Mouse (Mus musculus): ENCODE measurements around the gene Efnb3. TPM values are rescaled to one million over a fixed set of nuclear protein-coding genes. Genes with fewer than 3 reads are reported as not detected.

Efnb3 gene
- total RNA-seq, 2 experiments from 2014 or later: 203 to 217 TPM

- DNase-seq (ENCODE audit: low spot score in 2 of 2): no peak
Observed at GRCm38 (mm10) chr11:69516661-69517060, 43.3 kb downstream of the Efnb3 start.

- no peak for DNase-seq (ENCODE audit: low spot score in 2 of 2)
Observed at GRCm38 (mm10) chr11:69516151-69516640, 43.8 kb downstream of the Efnb3 start.

- peak; percentile 69 to 74 for DNase-seq (ENCODE audit: low spot score in 2 of 2)
Observed at GRCm38 (mm10) chr11:69513840-69514239, 46.2 kb downstream of the Efnb3 start.

GRCm38 (mm10) chr11:69510796-69511496 lies 49.1 kb downstream of the Efnb3 start:
- no peak for DNase-seq (ENCODE audit: low spot score in 2 of 2)

Small RNAs within 50 kb of the gene (microRNA-seq; reads per million reads assigned to microRNA genes)
- gene Gm27493: 0 reads per million in 2 experiments

Other genes with a start within 250 kb of the Efnb3 start
- gene Cntrob, start 236.4 kb downstream of the Efnb3 start, total RNA-seq (2021): 10 to 100 TPM; 16.6 to 18.2 TPM
- 10 to 100 TPM; 74.5 to 83.6 TPM for gene Trappc1, start 236.2 kb downstream of the Efnb3 start, total RNA-seq (2021)
- 10 to 100 TPM; 12.3 to 14.7 TPM for gene Kcnab3, start 233.9 kb downstream of the Efnb3 start, total RNA-seq (2021)
- 10 to 100 TPM; 72.6 to 76.6 TPM for gene Rnf227, start 219.7 kb downstream of the Efnb3 start, total RNA-seq (2021)
- 100 to 1,000 TPM; 540 to 617 TPM for gene Chd3, start 190.8 kb downstream of the Efnb3 start, total RNA-seq (2021)
- 10 to 100 TPM; 84.1 to 95.1 TPM for gene Naa38, start 164.7 kb downstream of the Efnb3 start, total RNA-seq (2021)
- 10 to 100 TPM; 28.4 to 40.6 TPM for gene Cyb5d1, start 164.6 kb downstream of the Efnb3 start, total RNA-seq (2021)
- gene Tmem88, start 162.0 kb downstream of the Efnb3 start, total RNA-seq (2021): 1 to 10 TPM; 2.1 to 2.7 TPM
- 10 to 100 TPM; 47.0 to 50.5 TPM for gene Kdm6b, start 146.5 kb downstream of the Efnb3 start, total RNA-seq (2021)
- gene Dnah2, start 11.1 kb downstream of the Efnb3 start, total RNA-seq (2021): 1 to 10 TPM; 8.0 to 8.6 TPM
- 10 to 100 TPM in 1 of 2 experiments, 1 to 10 TPM in 1; 7.7 to 10.6 TPM for gene Wrap53, start 20.1 kb upstream of the Efnb3 start, total RNA-seq (2021)
- 10 to 100 TPM; 31.4 to 31.8 TPM for gene Trp53, start 20.2 kb upstream of the Efnb3 start, total RNA-seq (2021)
- 100 to 1,000 TPM; 456 to 463 TPM for gene Atp1b2, start 45.7 kb upstream of the Efnb3 start, total RNA-seq (2021)
- not detected for gene Shbg, start 57.7 kb upstream of the Efnb3 start, total RNA-seq (2021)
- 10 to 100 TPM; 15.0 to 17.1 TPM for gene Sat2, start 61.8 kb upstream of the Efnb3 start, total RNA-seq (2021)
- gene Fxr2, start 72.8 kb upstream of the Efnb3 start, total RNA-seq (2021): 100 to 1,000 TPM in 1 of 2 experiments, 10 to 100 TPM in 1; 99.2 to 103 TPM
- gene Sox15, start 95.1 kb upstream of the Efnb3 start, total RNA-seq (2021): not detected
- gene Mpdu1, start 102.4 kb upstream of the Efnb3 start, total RNA-seq (2021): 10 to 100 TPM; 85.9 to 89.9 TPM
- 10 to 100 TPM in 1 of 2 experiments, 1 to 10 TPM in 1; 8.4 to 11.5 TPM for gene Cd68, start 105.9 kb upstream of the Efnb3 start, total RNA-seq (2021)
- gene Eif4a1, start 112.2 kb upstream of the Efnb3 start, total RNA-seq (2021): 100 to 1,000 TPM; 492 to 501 TPM
- 10 to 100 TPM; 88.0 to 98.7 TPM for gene Senp3, start 121.9 kb upstream of the Efnb3 start, total RNA-seq (2021)
- 1 to 10 TPM; 1.1 to 1.2 TPM for gene Tnfsf13, start 125.6 kb upstream of the Efnb3 start, total RNA-seq (2021)
- 1 to 10 TPM; 6.7 to 8.3 TPM for gene Tnfsf12, start 135.6 kb upstream of the Efnb3 start, total RNA-seq (2021)
- under 1 TPM; 0.69 to 0.76 TPM for gene Tnfsfm13, start 135.9 kb upstream of the Efnb3 start, total RNA-seq (2021)
- gene Polr2a, start 198.4 kb upstream of the Efnb3 start, total RNA-seq (2021): 10 to 100 TPM; 55.6 to 59.4 TPM
- under 1 TPM in 1 of 2 experiments, not detected in 1; 0.22 TPM for gene Slc35g3, start 201.8 kb upstream of the Efnb3 start, total RNA-seq (2021)
- 10 to 100 TPM; 69.7 to 72.8 TPM for gene Zbtb4, start 205.7 kb upstream of the Efnb3 start, total RNA-seq (2021)
- gene Chrnb1, start 235.7 kb upstream of the Efnb3 start, total RNA-seq (2021): 1 to 10 TPM; 1.1 to 1.6 TPM
- gene Fgf11, start 241.7 kb upstream of the Efnb3 start, total RNA-seq (2021): 10 to 100 TPM; 26.8 to 26.9 TPM
- not detected for gene Tmem102, start 245.4 kb upstream of the Efnb3 start, total RNA-seq (2021)